Mouse (Mus musculus) urinary bladder, postnatal 36 days (tissue): ENCODE data around the gene Slc51b.

ENCODE experiments used
- DNase-seq, 2 experiments: peaks; one replicate each; pipeline ENCODE4 v3.0.0; 2022; ENCODE audit warnings: low spot score in 2 of 2, mixed read lengths in 1 of 2

Slc51b gene

GRCm38 (mm10) chr9:65408871-65409295 lies 13.9 kb downstream of the Slc51b start:
- peak in 1 of 2 experiments; percentile 27 for DNase-seq

GRCm38 (mm10) chr9:65407861-65408260 lies 14.9 kb downstream of the Slc51b start:
- no peak for DNase-seq

- DNase-seq = no peak
These were observed 15.4 kb downstream of the Slc51b start for GRCm38 (mm10) chr9:65407327-65407726.

- no peak for DNase-seq
These were observed 17.6 kb downstream of the Slc51b start for GRCm38 (mm10) chr9:65405184-65405449.

- DNase-seq = peak in 1 of 2 experiments; percentile 71
These were observed 18.2 kb downstream of the Slc51b start for GRCm38 (mm10) chr9:65404331-65405183.

GRCm38 (mm10) chr9:65399934-65400333 lies 22.8 kb downstream of the Slc51b start:
- DNase-seq = no peak

GRCm38 (mm10) chr9:65398279-65398678 lies 24.5 kb downstream of the Slc51b start, which contains the start of gene Rasl12:
Rasl12 (plus strand) TSS chr9:65398506.
- DNase-seq = peak; percentile 20 to 66

- no peak for DNase-seq
These were observed 28.4 kb downstream of the Slc51b start for GRCm38 (mm10) chr9:65394360-65394759.

- no peak for DNase-seq
These were observed 29.1 kb downstream of the Slc51b start for GRCm38 (mm10) chr9:65393606-65394005.

- peak; percentile 47 to 59 for DNase-seq
These were observed 30.0 kb downstream of the Slc51b start for GRCm38 (mm10) chr9:65392638-65393364.

- no peak for DNase-seq
These were observed 31.2 kb downstream of the Slc51b start, which contains the start of gene Kbtbd13 for GRCm38 (mm10) chr9:65391613-65391964. Kbtbd13 (minus strand) TSS chr9:65391652.

GRCm38 (mm10) chr9:65390752-65391612 lies 31.8 kb downstream of the Slc51b start:
- DNase-seq = no peak

GRCm38 (mm10) chr9:65386373-65387140 lies 36.2 kb downstream of the Slc51b start:
- DNase-seq = no peak

- peak in 1 of 2 experiments; percentile 42 for DNase-seq
These were observed 38.5 kb downstream of the Slc51b start for GRCm38 (mm10) chr9:65384276-65384675.

- DNase-seq = no peak
These were observed 40.0 kb downstream of the Slc51b start for GRCm38 (mm10) chr9:65382751-65383097.

GRCm38 (mm10) chr9:65382031-65382750 lies 40.6 kb downstream of the Slc51b start:
- no peak for DNase-seq

- no peak for DNase-seq
These were observed 41.7 kb downstream of the Slc51b start for GRCm38 (mm10) chr9:65381017-65381590.

- no peak for DNase-seq
These were observed 47.4 kb downstream of the Slc51b start for GRCm38 (mm10) chr9:65375163-65375934.

GRCm38 (mm10) chr9:65374468-65375162 lies 48.1 kb downstream of the Slc51b start:
- DNase-seq = no peak
